Mouse (Mus musculus): ENCODE data around the gene Picalm. TPM values are rescaled to one million over a fixed set of nuclear protein-coding genes. Genes with fewer than 3 reads are reported as not detected.

Picalm gene
- total RNA-seq (2012; rRNA removed), result 86.2 and 125 TPM in 2 replicates

DNA sequence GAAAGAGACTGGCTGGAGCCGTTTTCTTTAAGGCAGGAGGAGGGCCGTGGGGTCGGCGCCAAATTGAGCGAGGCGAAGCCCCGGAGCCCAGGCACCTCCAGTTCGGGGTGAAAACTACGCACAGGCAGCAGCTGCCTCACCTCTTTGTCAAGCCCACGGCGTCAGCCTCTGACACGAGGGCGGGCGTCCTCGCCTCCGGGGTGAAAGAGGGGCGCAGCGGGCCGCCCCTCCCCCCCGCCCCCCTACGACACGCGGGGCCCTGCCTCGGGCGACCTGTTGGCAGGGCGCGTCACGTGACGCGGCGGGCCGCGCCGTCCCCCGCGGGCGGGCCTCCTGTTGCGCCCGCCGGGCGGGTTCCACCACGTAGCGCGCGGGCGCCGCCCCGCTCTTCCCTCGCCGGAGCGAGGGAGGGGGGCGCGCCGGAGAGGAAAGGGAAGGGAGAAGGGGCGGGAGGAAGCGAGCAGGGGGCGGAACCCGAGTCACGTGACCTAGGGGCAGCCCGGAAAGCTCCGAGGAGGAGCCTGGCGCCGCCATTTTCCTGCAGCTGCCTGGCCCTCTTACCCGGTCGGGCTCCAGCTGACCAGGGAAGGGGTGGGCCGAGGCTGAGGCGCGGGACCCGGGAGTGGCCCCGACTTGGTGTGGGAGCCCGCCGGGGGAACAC is at the start of gene Picalm:
Gene Picalm (plus strand): TSS at position 482 of the 661 bp plus-strand sequence.
- DNase-seq (ENCODE audit: low read depth, low spot score), result peak; percentile 96
- Histone ChIP-seq H3K4me3 (ENCODE audit: insufficient read depth in 1 of 2, low read depth in 1 of 2, low read length in 2 of 2, poor library complexity in 1 of 2, severe bottlenecking in 1 of 2) (peak within 1 kb of the TSS; percentile 95 to 97), H3K9ac (ENCODE audit: insufficient read depth, low read depth, low read length, poor library complexity, severe bottlenecking) (peak within 1 kb of the TSS; percentile 93), H3K36me3 (ENCODE audit: control insufficient read depth, insufficient read depth, low read length, poor library complexity, severe bottlenecking) (no peaks in the 10 kb centered on the region), H3K27ac (ENCODE audit: insufficient read depth, low read depth, low read length, poor library complexity, severe bottlenecking) (peak within 1 kb of the TSS; percentile 92), H3K4me1 (ENCODE audit: control insufficient read depth in 2 of 2, insufficient read depth in 2 of 2, low read length in 2 of 2, poor library complexity in 1 of 2) (peaks cover 0 to 4% of the 10 kb centered on the region in 2 experiments; a peak in 1 of 4 replicates), H3K9me3 (ENCODE audit: control insufficient read depth, insufficient read depth, low read depth, low read length) (no peaks in the 10 kb centered on the region)
- TF ChIP-seq ZNF384 (IDR thresholded peaks at IDR 0.05; ENCODE audit: low read depth, low read length), result no peak; the same call in 1 of the 2 replicates
- TF ChIP-seq HCFC1 (IDR thresholded peaks at IDR 0.05; ENCODE audit: borderline replicate concordance, insufficient read depth, low read length), result no peak
- no peak for TF ChIP-seq CHD2 (IDR thresholded peaks at IDR 0.05; ENCODE audit: low read depth, low read length)
- no peak for TF ChIP-seq ZC3H11A (IDR thresholded peaks at IDR 0.05; ENCODE audit: borderline replicate concordance, low read depth, low read length)
- no peak for TF ChIP-seq MAFK (IDR thresholded peaks at IDR 0.05; ENCODE audit: insufficient read depth, low read depth, low read length)
- in situ Hi-C loops (cut with MboI; ENCODE audit: low sequenced_read_pairs in 2 of 2, unreplicated experiment in 2 of 2), result no loop called here

DNA sequence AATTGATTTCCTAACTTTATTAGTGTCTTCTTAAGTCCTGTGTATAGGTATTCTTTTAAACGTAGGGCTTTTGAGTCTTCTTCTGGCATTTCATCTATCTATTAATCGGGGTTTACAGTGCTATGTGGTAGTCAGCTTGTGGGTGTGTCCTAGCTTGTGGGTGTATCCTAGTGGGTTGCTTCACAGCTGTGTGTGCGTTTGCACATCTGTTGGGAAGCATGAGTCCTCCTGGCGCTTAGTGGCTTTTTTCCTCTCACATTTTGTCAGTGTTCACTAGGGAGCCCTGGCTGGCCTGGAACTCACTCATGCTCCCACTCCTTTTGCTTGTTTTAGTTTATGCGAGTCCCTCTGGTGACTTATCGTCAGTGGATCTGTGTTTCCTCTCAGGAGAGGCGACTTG is 46.2 kb upstream of the Picalm start:
- peaks cover 0 to 4% of the 10 kb centered on the region in 2 experiments; a peak in 2 of 4 replicates for H3K4me1 ChIP-seq (ENCODE audit: control insufficient read depth in 2 of 2, insufficient read depth in 2 of 2, low read length in 2 of 2, poor library complexity in 1 of 2)
- H3K4me3 ChIP-seq (ENCODE audit: insufficient read depth in 1 of 2, low read depth in 1 of 2, low read length in 2 of 2, poor library complexity in 1 of 2, severe bottlenecking in 1 of 2), result no peak overlapping the region
- no peaks in the 10 kb centered on the region for H3K36me3 ChIP-seq (ENCODE audit: control insufficient read depth, insufficient read depth, low read length, poor library complexity, severe bottlenecking)
- no peak for DNase-seq (ENCODE audit: low read depth, low spot score)
- no peaks in the 10 kb centered on the region for H3K9me3 ChIP-seq (ENCODE audit: control insufficient read depth, insufficient read depth, low read depth, low read length)
- no peak overlapping the region for H3K9ac ChIP-seq (ENCODE audit: insufficient read depth, low read depth, low read length, poor library complexity, severe bottlenecking)
- in situ Hi-C loops (cut with MboI; ENCODE audit: low sequenced_read_pairs in 2 of 2, unreplicated experiment in 2 of 2), result no loop called here
- no peak overlapping the region; the same call in 1 of the 2 replicates for H3K27ac ChIP-seq (ENCODE audit: insufficient read depth, low read depth, low read length, poor library complexity, severe bottlenecking)
- TF ChIP-seq ZNF384 (IDR thresholded peaks at IDR 0.05; ENCODE audit: low read depth, low read length), result no peak
- no peak for TF ChIP-seq MAFK (IDR thresholded peaks at IDR 0.05; ENCODE audit: insufficient read depth, low read depth, low read length)
- no peak for TF ChIP-seq ZC3H11A (IDR thresholded peaks at IDR 0.05; ENCODE audit: borderline replicate concordance, low read depth, low read length)
- TF ChIP-seq CHD2 (IDR thresholded peaks at IDR 0.05; ENCODE audit: low read depth, low read length), result no peak
- no peak for TF ChIP-seq HCFC1 (IDR thresholded peaks at IDR 0.05; ENCODE audit: borderline replicate concordance, insufficient read depth, low read length)

DNA sequence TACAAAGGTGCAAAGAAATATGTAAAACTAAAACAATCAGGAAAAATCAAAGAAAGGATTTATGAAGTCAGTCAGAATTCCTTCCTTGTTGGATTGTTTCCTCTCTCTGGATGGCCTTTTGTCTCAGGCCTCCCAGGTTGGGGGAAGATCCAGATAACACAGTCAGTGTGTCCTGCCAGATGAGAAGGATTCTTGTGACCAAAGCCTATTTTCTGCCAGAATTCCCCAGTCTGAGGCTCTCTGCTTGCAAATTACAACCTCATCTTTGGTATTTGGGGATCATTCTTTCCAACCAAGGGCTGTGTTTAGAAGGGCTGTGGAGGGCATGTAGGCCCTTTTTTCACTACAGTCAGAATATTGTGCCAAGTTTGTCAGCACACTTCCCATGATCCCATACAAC is 45.5 kb upstream of the Picalm start:
- Histone ChIP-seq H3K4me1 (ENCODE audit: control insufficient read depth in 2 of 2, insufficient read depth in 2 of 2, low read length in 2 of 2, poor library complexity in 1 of 2) (peaks cover 0 to 4% of the 10 kb centered on the region in 2 experiments; a peak in 2 of 4 replicates), H3K27ac (ENCODE audit: insufficient read depth, low read depth, low read length, poor library complexity, severe bottlenecking) (no peak overlapping the region), H3K36me3 (ENCODE audit: control insufficient read depth, insufficient read depth, low read length, poor library complexity, severe bottlenecking) (no peaks in the 10 kb centered on the region), H3K4me3 (ENCODE audit: insufficient read depth in 1 of 2, low read depth in 1 of 2, low read length in 2 of 2, poor library complexity in 1 of 2, severe bottlenecking in 1 of 2) (no peak overlapping the region), H3K9me3 (ENCODE audit: control insufficient read depth, insufficient read depth, low read depth, low read length) (no peaks in the 10 kb centered on the region), H3K9ac (ENCODE audit: insufficient read depth, low read depth, low read length, poor library complexity, severe bottlenecking) (no peak overlapping the region)
- DNase-seq (ENCODE audit: low read depth, low spot score), result no peak
- TF ChIP-seq ZNF384 (IDR thresholded peaks at IDR 0.05; ENCODE audit: low read depth, low read length) (no peak), MAFK (IDR thresholded peaks at IDR 0.05; ENCODE audit: insufficient read depth, low read depth, low read length) (no peak), ZC3H11A (IDR thresholded peaks at IDR 0.05; ENCODE audit: borderline replicate concordance, low read depth, low read length) (no peak)
- in situ Hi-C loops (cut with MboI; ENCODE audit: low sequenced_read_pairs in 2 of 2, unreplicated experiment in 2 of 2), result no loop called here

DNA sequence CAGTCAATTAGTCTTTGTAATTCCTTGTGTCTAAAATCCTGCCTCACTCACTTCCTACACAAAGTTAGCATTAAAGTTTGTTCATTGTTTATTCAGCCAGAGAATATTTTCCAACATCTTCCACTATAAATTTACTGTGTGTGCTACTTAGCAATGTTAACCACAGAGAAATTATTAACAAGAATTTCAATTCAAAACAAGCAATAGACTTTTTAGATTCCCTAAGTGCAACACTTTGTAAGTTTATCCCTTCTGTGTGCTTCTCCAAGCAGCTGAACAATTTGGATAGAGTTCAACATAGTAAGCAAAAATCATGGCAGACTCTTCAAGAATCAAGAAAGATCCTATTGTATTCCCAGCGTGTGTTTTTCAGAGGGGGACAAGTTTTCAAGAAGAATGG is 44.3 kb upstream of the Picalm start:
- in situ Hi-C loops (cut with MboI; ENCODE audit: low sequenced_read_pairs in 2 of 2, unreplicated experiment in 2 of 2), result no loop called here
- no peak overlapping the region for H3K27ac ChIP-seq (ENCODE audit: insufficient read depth, low read depth, low read length, poor library complexity, severe bottlenecking)
- H3K4me1 ChIP-seq (ENCODE audit: control insufficient read depth in 2 of 2, insufficient read depth in 2 of 2, low read length in 2 of 2, poor library complexity in 1 of 2), result peaks cover 0 to 4% of the 10 kb centered on the region in 2 experiments; a peak in 2 of 4 replicates
- H3K4me3 ChIP-seq (ENCODE audit: insufficient read depth in 1 of 2, low read depth in 1 of 2, low read length in 2 of 2, poor library complexity in 1 of 2, severe bottlenecking in 1 of 2), result no peak overlapping the region
- no peak for TF ChIP-seq HCFC1 (IDR thresholded peaks at IDR 0.05; ENCODE audit: borderline replicate concordance, insufficient read depth, low read length)
- no peak overlapping the region for H3K9ac ChIP-seq (ENCODE audit: insufficient read depth, low read depth, low read length, poor library complexity, severe bottlenecking)
- no peaks in the 10 kb centered on the region for H3K36me3 ChIP-seq (ENCODE audit: control insufficient read depth, insufficient read depth, low read length, poor library complexity, severe bottlenecking)
- DNase-seq (ENCODE audit: low read depth, low spot score), result no peak
- no peaks in the 10 kb centered on the region for H3K9me3 ChIP-seq (ENCODE audit: control insufficient read depth, insufficient read depth, low read depth, low read length)

DNA sequence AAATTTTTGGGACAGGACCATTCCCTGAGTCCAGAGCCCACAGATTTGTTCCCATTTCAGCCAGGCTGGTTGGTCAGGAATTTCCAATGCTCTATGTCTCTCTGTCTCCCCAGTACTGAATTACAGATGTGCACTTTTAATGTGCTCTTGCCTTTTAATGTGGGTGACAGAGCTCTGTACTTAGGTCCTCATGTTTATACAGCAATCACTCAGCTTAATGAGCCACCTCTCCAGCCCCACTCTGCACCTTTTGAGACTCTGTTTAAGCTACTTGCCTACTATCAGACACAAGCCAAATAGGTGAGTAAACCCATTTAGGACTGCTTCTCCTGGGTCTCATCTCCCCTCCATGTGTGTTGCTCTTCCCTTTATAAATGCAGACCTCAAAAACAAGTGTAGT is 43.2 kb upstream of the Picalm start:
- TF ChIP-seq ZNF384 (IDR thresholded peaks at IDR 0.05; ENCODE audit: low read depth, low read length) (no peak), CHD2 (IDR thresholded peaks at IDR 0.05; ENCODE audit: low read depth, low read length) (no peak), MAFK (IDR thresholded peaks at IDR 0.05; ENCODE audit: insufficient read depth, low read depth, low read length) (no peak), ZC3H11A (IDR thresholded peaks at IDR 0.05; ENCODE audit: borderline replicate concordance, low read depth, low read length) (no peak)
- Histone ChIP-seq H3K4me3 (ENCODE audit: insufficient read depth in 1 of 2, low read depth in 1 of 2, low read length in 2 of 2, poor library complexity in 1 of 2, severe bottlenecking in 1 of 2) (no peak overlapping the region), H3K27ac (ENCODE audit: insufficient read depth, low read depth, low read length, poor library complexity, severe bottlenecking) (no peak overlapping the region), H3K4me1 (ENCODE audit: control insufficient read depth in 2 of 2, insufficient read depth in 2 of 2, low read length in 2 of 2, poor library complexity in 1 of 2) (peaks cover 0 to 2% of the 10 kb centered on the region in 2 experiments; a peak in 2 of 4 replicates), H3K36me3 (ENCODE audit: control insufficient read depth, insufficient read depth, low read length, poor library complexity, severe bottlenecking) (no peaks in the 10 kb centered on the region), H3K9ac (ENCODE audit: insufficient read depth, low read depth, low read length, poor library complexity, severe bottlenecking) (no peak overlapping the region), H3K9me3 (ENCODE audit: control insufficient read depth, insufficient read depth, low read depth, low read length) (no peaks in the 10 kb centered on the region)
- in situ Hi-C loops (cut with MboI; ENCODE audit: low sequenced_read_pairs in 2 of 2, unreplicated experiment in 2 of 2), result no loop called here
- DNase-seq (ENCODE audit: low read depth, low spot score), result no peak
